Mouse (Mus musculus) bone marrow, adult 2 months (tissue): ENCODE measurements around the gene Gucy2g.

Experiments used
- CTCF ChIP-seq: fragments of 200-500 bp; IDR thresholded peaks from 2 replicates; pipeline ENCODE4 v1.5.1; 2011; ENCODE audit warnings: low read length, control low read depth; ENCODE audit not compliant: control insufficient read depth, insufficient read depth
- POLR2A ChIP-seq: fragments of 200-500 bp; IDR thresholded peaks from 2 replicates; pipeline ENCODE4 v1.6.1; 2011; ENCODE audit warnings: low read depth, mild to moderate bottlenecking, control low read depth, low read length, borderline replicate concordance; ENCODE audit not compliant: control insufficient read depth

DNA sequence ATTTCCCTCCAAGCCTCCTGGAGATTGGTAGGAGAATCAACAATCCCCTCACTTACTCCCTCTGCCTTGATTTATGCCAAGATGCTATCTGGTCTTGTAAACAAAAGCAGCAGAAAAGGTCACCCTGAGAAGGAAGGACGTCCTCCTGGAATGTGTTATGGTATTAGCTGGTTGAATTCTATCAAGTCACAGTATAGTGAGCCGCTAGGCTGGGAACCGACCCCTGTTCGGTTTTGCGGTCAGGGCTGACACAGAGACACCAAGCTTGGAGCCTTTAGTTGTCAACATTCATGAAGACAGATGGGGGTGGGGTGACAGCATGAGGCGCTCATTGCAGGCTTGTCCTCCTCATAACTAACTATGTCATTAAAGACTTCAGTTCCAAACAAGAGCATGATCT lies 81.2 kb downstream of the Gucy2g start:
- TF ChIP-seq CTCF (no peak), POLR2A (no peak)
